Mouse (Mus musculus): ENCODE data around the gene Stat6.

GRCm38 (mm10) chr10:127668093-127669050 is 25.6 kb downstream of the Stat6 start, which contains the start of gene Nab2:
- TF ChIP-seq CTCF (IDR thresholded peaks at IDR 0.05; ENCODE audit: low read depth) = no peak
- no peak for TF ChIP-seq EP300 (IDR thresholded peaks at IDR 0.05; ENCODE audit: low read depth)

Measured in liver, postnatal 0 days (tissue).